Mouse (Mus musculus): ENCODE data around the gene Fbxo6.

DNA sequence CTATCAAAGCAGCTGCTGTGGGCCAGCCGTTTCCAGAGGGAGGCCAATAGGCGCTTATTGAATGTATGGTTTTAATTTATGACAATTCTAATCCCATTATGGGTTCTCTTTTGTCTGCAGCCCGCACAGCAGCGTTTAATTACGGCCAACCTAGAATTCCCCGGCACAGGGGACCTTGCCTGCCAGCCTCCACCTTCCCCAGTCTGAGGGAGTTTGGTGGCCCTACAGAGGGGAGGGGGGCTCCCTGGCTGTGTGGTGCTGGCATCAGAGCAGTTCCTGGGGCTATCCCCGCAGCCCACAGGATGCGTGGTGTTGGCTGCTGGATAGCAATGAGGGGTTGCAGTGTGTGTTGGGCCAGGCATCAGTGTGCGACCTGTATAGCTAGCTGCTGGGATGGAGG, 32.6 kb upstream of the Fbxo6 start:
- no peak for TF ChIP-seq CTCF (IDR thresholded peaks at IDR 0.05; ENCODE audit: borderline replicate concordance, extremely low read depth, insufficient read depth, insufficient read length)
- no peak for TF ChIP-seq POLR2A (IDR thresholded peaks at IDR 0.05; ENCODE audit: borderline replicate concordance, extremely low read depth, insufficient read depth, insufficient read length, poor library complexity, severe bottlenecking)

Data from brain, embryonic 14.5 days (tissue).